Mouse (Mus musculus) testis, adult 2 months (tissue): Measurements from ENCODE around the gene Rerg.

Experiments
- CTCF ChIP-seq: fragments of 200-500 bp; IDR thresholded peaks from 2 replicates; pipeline ENCODE4 v1.5.1; 2012; ENCODE audit warnings: low read depth, mild to moderate bottlenecking, inconsistent platforms, low read length, moderate library complexity; ENCODE audit not compliant: control insufficient read depth, insufficient read depth, insufficient replicate concordance
- POLR2A ChIP-seq: fragments of 200-500 bp; IDR thresholded peaks from 2 replicates; pipeline ENCODE4 v1.6.1; 2012; ENCODE audit warnings: low read depth, mild to moderate bottlenecking, inconsistent platforms, low read length, moderate library complexity; ENCODE audit not compliant: control insufficient read depth

DNA sequence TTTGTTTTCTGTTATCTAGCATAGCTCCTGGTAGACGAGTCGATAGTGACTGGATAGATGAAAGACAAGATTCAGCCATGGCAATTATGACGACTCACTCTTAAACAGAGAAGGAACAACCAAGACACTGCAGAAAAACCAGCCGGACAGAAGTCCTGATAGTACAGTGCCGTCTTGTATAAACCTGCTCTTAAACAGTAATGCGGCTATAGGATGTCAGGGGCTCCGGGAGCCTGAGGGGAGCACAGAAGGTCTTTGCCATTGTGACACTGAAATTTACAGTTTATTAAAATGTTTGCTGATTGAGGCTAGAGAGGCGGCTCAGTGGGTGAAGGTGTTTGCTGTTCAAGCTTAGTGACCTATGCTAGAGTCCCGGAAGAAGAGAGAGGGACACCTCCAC is 98.8 kb downstream of the Rerg start:
- TF ChIP-seq CTCF (no peak), POLR2A (no peak)
